Mouse (Mus musculus) heart, embryonic 11.5 days (tissue): Measurements from ENCODE around the gene Crtc1. TPM values are rescaled to one million over a fixed set of nuclear protein-coding genes. Genes with fewer than 3 reads are reported as not detected.

Source experiments
- ATAC-seq: fragments of 200-750 bp; cut with Nextera tagmentation; replicated peaks from 2 replicates; pipeline ENCODE4 v1.8.0; 2017; ENCODE audit warnings: moderate library complexity; ENCODE audit not compliant: insufficient number of reproducible peaks, low FRiP score, low TSS enrichment
- H3K27ac ChIP-seq: fragments of 300-500 bp; sonication (generic); 2 replicates; pipeline ENCODE4 v1.5.1; 2014; ENCODE audit warnings: mild to moderate bottlenecking, low read depth, low read length
- H3K27me3 ChIP-seq: fragments of 300-500 bp; sonication (generic); 2 replicates; pipeline ENCODE4 v1.6.1; 2014; ENCODE audit warnings: mild to moderate bottlenecking, low read length, mixed read lengths; ENCODE audit not compliant: control insufficient read depth, insufficient read depth
- H3K36me3 ChIP-seq: fragments of 300-500 bp; sonication (generic); 2 replicates; pipeline ENCODE4 v1.6.1; 2014; ENCODE audit warnings: mild to moderate bottlenecking, low read length, moderate library complexity, mixed read lengths; ENCODE audit not compliant: control insufficient read depth, insufficient read depth
- H3K4me1 ChIP-seq: fragments of 300-500 bp; sonication (generic); 2 replicates; pipeline ENCODE4 v1.6.1; 2014; ENCODE audit warnings: low read length; ENCODE audit not compliant: control insufficient read depth, insufficient read depth
- H3K4me2 ChIP-seq: fragments of 300-500 bp; sonication (generic); 2 replicates; pipeline ENCODE4 v1.6.1; 2014; ENCODE audit warnings: mild to moderate bottlenecking, moderate library complexity
- H3K4me3 ChIP-seq: fragments of 300-500 bp; sonication (generic); 2 replicates; pipeline ENCODE4 v1.5.1; 2014; ENCODE audit warnings: low read depth, low read length
- H3K9ac ChIP-seq: fragments of 300-500 bp; sonication (generic); 2 replicates; pipeline ENCODE4 v1.6.1; 2014; ENCODE audit warnings: mild to moderate bottlenecking, low read depth, low read length, moderate library complexity
- H3K9me3 ChIP-seq: fragments of 300-500 bp; sonication (generic); replicated peaks from 2 replicates; pipeline ENCODE4 v1.6.1; 2016; ENCODE audit warnings: low read length; ENCODE audit not compliant: control insufficient read depth
- WGBS: fragments of 180-500 bp; shearing (Covaris S2); extraction: QIAGEN DNeasy Blood & Tissue Kit; methylation state at CpG from one replicate; pipeline ENCODE4 v1.1.7; 2014; ENCODE audit not compliant: insufficient replicate concordance; 5-methylcytosine and 5-hydroxymethylcytosine counted together
- polyA plus RNA-seq: library from polyadenylated mRNA; unstranded; fragments of >200 nt; fragmentation: Nextera tagmentation; extraction: Ambion mirVana; gene quantifications from 2 replicates; pipeline ENCODE4 v1.2.1, GENCODE M21; 2014

The Crtc1 gene
- polyA plus RNA-seq, 1 experiment from 2014 or later = 13.5 TPM

GRCm38 (mm10) chr8:70443326-70443725 is 3.9 kb upstream of the Crtc1 start:
- no peak overlapping the region for H3K4me3 ChIP-seq
- peaks cover 4% of the 10 kb centered on the region; the same call in 1 of the 2 replicates for H3K4me1 ChIP-seq

GRCm38 (mm10) chr8:70441565-70441964 is 2.2 kb upstream of the Crtc1 start:
- peaks cover 4% of the 10 kb centered on the region; the same call in 1 of the 2 replicates for H3K4me1 ChIP-seq
- H3K4me2 ChIP-seq = no peak overlapping the region
- no peak overlapping the region for H3K9ac ChIP-seq
- WGBS = 55% methylated on average over 3 of the region's 3 CpGs
- H3K27ac ChIP-seq = no peak overlapping the region
- no peak for ATAC-seq
- no peaks in the 10 kb centered on the region for H3K9me3 ChIP-seq
- no peak overlapping the region for H3K4me3 ChIP-seq
- H3K36me3 ChIP-seq = no peaks in the 10 kb centered on the region
- H3K27me3 ChIP-seq = no peaks in the 10 kb centered on the region

More at GRCm38 (mm10) chr8:70443326-70443725, 3.9 kb upstream of the Crtc1 start:
- H3K4me2 ChIP-seq = no peak overlapping the region
- H3K9me3 ChIP-seq = no peaks in the 10 kb centered on the region
- 65% methylated on average over 4 of the region's 4 CpGs for WGBS
- H3K27me3 ChIP-seq = no peaks in the 10 kb centered on the region
- no peak overlapping the region for H3K9ac ChIP-seq
- no peaks in the 10 kb centered on the region for H3K36me3 ChIP-seq
- no peak for ATAC-seq
- 0 out of 2 replicates have a peak overlapping the region, but pooled peaks have one; percentile 46 for H3K27ac ChIP-seq

DNA sequence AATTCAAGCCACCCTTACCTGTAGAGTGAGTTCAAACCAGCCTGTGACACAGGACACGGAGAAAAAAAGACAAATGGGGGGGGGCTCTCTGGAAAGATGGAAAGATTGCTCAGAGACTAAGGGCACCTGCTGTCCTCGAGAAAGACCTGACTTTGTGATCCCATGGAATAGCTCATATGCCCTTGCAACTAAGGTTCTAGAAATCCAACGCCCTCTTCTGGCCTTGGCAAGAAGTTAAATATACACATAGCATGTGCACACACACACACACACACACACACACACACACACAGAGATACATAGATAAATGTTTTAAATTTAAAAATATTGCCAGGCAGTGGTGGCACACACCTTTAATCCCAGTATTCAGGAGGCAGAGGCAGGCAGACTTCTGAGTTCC is 867 bp upstream of the Crtc1 start:
- peak overlapping the region; percentile 96 for H3K4me2 ChIP-seq
- H3K36me3 ChIP-seq = no peaks in the 10 kb centered on the region
- H3K4me1 ChIP-seq = peaks cover 4% of the 10 kb centered on the region; the same call in 1 of the 2 replicates
- peak overlapping the region; percentile 74; the same call in 1 of the 2 replicates for H3K9ac ChIP-seq
- 44% methylated on average over 3 of the region's 3 CpGs for WGBS
- H3K9me3 ChIP-seq = no peaks in the 10 kb centered on the region
- ATAC-seq = no peak
- H3K4me3 ChIP-seq = peak overlapping the region; percentile 77
- peak overlapping the region; percentile 81; the same call in 1 of the 2 replicates for H3K27ac ChIP-seq
- no peaks in the 10 kb centered on the region for H3K27me3 ChIP-seq

GRCm38 (mm10) chr8:70439848-70440179 is 435 bp upstream of the Crtc1 start:
- 7% methylated on average over 7 of the region's 7 CpGs for WGBS
- Histone ChIP-seq H3K9ac (peak overlapping the region; percentile 74), H3K4me1 (peaks cover 4% of the 10 kb centered on the region; the same call in 1 of the 2 replicates), H3K4me2 (peak overlapping the region; percentile 96), H3K4me3 (peak overlapping the region; percentile 77), H3K27ac (peak overlapping the region; percentile 81), H3K27me3 (no peaks in the 10 kb centered on the region), H3K36me3 (no peaks in the 10 kb centered on the region), H3K9me3 (no peaks in the 10 kb centered on the region)
- ATAC-seq = no peak; the same call in 1 of the 2 replicates

DNA sequence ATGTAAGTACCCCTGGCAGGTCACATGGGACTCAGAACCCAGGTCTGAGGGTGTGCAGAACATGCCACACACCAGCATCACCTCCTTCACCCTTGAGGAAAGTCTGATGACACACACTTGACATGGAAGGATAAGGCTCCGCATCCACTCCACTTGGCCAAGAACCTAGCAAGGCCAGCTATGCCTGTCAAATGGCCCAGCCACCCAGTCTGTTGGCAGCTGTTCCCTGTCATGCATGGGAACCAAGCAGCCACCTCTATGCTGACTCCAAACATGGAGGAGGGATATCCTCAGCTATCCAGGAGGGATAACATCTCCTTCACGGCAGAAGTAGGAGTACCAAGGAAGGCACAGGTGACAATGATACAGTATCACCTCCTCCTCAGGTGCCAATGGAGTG is 956 bp downstream of the Crtc1 start:
- Histone ChIP-seq H3K9me3 (no peaks in the 10 kb centered on the region), H3K4me3 (no peak overlapping the region), H3K36me3 (no peaks in the 10 kb centered on the region), H3K9ac (peak overlapping the region; percentile 77), H3K27ac (no peak overlapping the region), H3K4me2 (peak overlapping the region; percentile 96), H3K27me3 (no peaks in the 10 kb centered on the region), H3K4me1 (peaks cover 4% of the 10 kb centered on the region; the same call in 1 of the 2 replicates)
- 81% methylated on average over 2 of the region's 2 CpGs for WGBS
- no peak for ATAC-seq

GRCm38 (mm10) chr8:70435156-70435555 is 4.2 kb downstream of the Crtc1 start:
- H3K9ac ChIP-seq = no peak overlapping the region
- H3K4me1 ChIP-seq = peaks cover 4% of the 10 kb centered on the region; the same call in 1 of the 2 replicates
- H3K4me2 ChIP-seq = no peak overlapping the region
- H3K36me3 ChIP-seq = no peaks in the 10 kb centered on the region
- no peak for ATAC-seq
- H3K27ac ChIP-seq = no peak overlapping the region
- H3K27me3 ChIP-seq = no peaks in the 10 kb centered on the region
- WGBS = 94% methylated on average over 5 of the region's 5 CpGs
- H3K4me3 ChIP-seq = no peak overlapping the region
- no peaks in the 10 kb centered on the region for H3K9me3 ChIP-seq

DNA sequence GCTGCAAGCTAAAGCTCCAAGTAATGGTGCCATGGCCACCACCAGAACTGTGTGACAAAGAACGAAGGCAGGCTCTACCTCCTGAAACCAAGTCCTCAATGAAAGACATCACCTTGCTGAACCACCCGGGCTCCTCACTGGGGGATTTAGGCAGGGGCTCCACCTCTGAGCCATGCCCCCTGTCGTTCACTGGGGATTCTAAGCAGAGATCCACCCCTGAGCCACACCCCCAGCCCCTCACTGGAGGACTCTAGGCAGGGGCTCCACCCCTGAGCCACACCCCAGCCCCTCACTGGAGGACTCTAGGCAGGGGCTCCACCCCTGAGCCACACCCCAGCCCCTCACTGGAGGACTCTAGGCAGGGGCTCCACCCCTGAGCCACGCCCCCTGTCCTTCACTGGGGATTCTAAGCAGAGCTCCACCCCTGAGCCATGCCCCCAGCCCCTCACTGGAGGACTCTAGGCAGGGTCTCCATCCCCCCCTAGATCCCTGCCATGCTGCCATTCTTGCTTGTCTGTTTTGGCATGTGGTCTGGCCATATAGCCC is 6.3 kb downstream of the Crtc1 start:
- Histone ChIP-seq H3K4me1 (no peaks in the 10 kb centered on the region), H3K9ac (no peak overlapping the region), H3K27me3 (no peaks in the 10 kb centered on the region; the same call in 1 of the 2 replicates), H3K9me3 (no peaks in the 10 kb centered on the region), H3K27ac (no peak overlapping the region), H3K36me3 (no peaks in the 10 kb centered on the region), H3K4me3 (no peak overlapping the region), H3K4me2 (no peak overlapping the region)
- ATAC-seq = peak; percentile 20; the same call in 1 of the 2 replicates
- WGBS = 38% methylated on average over 4 of the region's 4 CpGs

DNA sequence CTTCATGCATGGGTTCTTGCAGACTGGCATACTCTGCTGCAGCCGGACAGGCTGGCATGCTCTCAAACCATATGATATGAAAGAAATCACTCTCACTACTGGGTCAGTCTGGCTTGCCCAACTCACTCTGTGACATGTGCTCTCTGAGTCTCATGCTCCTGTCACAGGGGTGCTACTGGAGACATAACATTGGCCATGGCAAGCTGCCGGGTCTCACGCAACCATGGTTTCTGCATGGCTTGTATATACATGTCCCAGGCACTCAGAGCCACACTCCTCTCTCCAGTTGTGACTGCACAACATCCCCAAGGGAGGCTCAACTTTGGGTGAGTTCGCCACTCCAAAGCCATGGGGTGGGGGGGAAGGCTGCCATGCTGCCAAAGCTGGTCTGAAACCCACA is 8.2 kb downstream of the Crtc1 start:
- Histone ChIP-seq H3K27ac (no peak overlapping the region), H3K36me3 (no peaks in the 10 kb centered on the region), H3K27me3 (no peaks in the 10 kb centered on the region; the same call in 1 of the 2 replicates), H3K9ac (no peak overlapping the region), H3K9me3 (no peaks in the 10 kb centered on the region), H3K4me1 (no peaks in the 10 kb centered on the region), H3K4me3 (no peak overlapping the region), H3K4me2 (no peak overlapping the region)
- WGBS = 93% methylated on average over 4 of the region's 4 CpGs
- ATAC-seq = no peak
